Mouse (Mus musculus) midbrain, embryonic 11.5 days (tissue): ENCODE results near the gene Chil1. TPM values are rescaled to one million over a fixed set of nuclear protein-coding genes. Genes with fewer than 3 reads are reported as not detected.

Experiments used
- ATAC-seq: fragments of 200-750 bp; cut with Nextera tagmentation; 2 replicates; pipeline ENCODE4 v1.8.0; 2017; ENCODE audit warnings: moderate TSS enrichment, moderate library complexity; ENCODE audit not compliant: low FRiP score
- DNase-seq: peaks from one replicate; pipeline ENCODE4 v3.0.0; 2015; ENCODE audit warnings: low spot score; ENCODE audit errors: missing footprints
- H3K27ac ChIP-seq: fragments of 300-500 bp; sonication (generic); 2 replicates; pipeline ENCODE4 v1.5.1; 2014; ENCODE audit warnings: low read depth, low read length
- H3K27me3 ChIP-seq: fragments of 300-500 bp; sonication (generic); 2 replicates; pipeline ENCODE4 v1.6.1; 2014; ENCODE audit warnings: mild to moderate bottlenecking, low read length, moderate library complexity, mixed read lengths; ENCODE audit not compliant: control insufficient read depth, insufficient read depth
- H3K36me3 ChIP-seq: fragments of 300-500 bp; sonication (generic); 2 replicates; pipeline ENCODE4 v1.6.1; 2014; ENCODE audit warnings: mild to moderate bottlenecking, low read length, moderate library complexity, mixed read lengths; ENCODE audit not compliant: control insufficient read depth, insufficient read depth
- H3K4me1 ChIP-seq: fragments of 300-500 bp; sonication (generic); 2 replicates; pipeline ENCODE4 v1.6.1; 2014; ENCODE audit warnings: low read length; ENCODE audit not compliant: control insufficient read depth, insufficient read depth
- H3K4me2 ChIP-seq: fragments of 300-500 bp; sonication (generic); 2 replicates; pipeline ENCODE4 v1.6.1; 2014; ENCODE audit warnings: mild to moderate bottlenecking, moderate library complexity
- H3K4me3 ChIP-seq: fragments of 300-500 bp; sonication (generic); 2 replicates; pipeline ENCODE4 v1.5.1; 2014; ENCODE audit warnings: low read depth, low read length
- H3K9ac ChIP-seq: fragments of 300-500 bp; sonication (generic); 2 replicates; pipeline ENCODE4 v1.6.1; 2014; ENCODE audit warnings: low read length
- H3K9me3 ChIP-seq: fragments of 300-500 bp; sonication (generic); 2 replicates; pipeline ENCODE4 v1.6.1; 2016; ENCODE audit warnings: low read length; ENCODE audit not compliant: control insufficient read depth
- WGBS: fragments of 180-500 bp; shearing (Covaris S2); extraction: QIAGEN DNeasy Blood & Tissue Kit; methylation state at CpG from one replicate; pipeline ENCODE4 v1.1.7; 2014; 5-methylcytosine and 5-hydroxymethylcytosine counted together
- polyA plus RNA-seq: library from polyadenylated mRNA; unstranded; fragments of >200 nt; fragmentation: Nextera tagmentation; extraction: Ambion mirVana; gene quantifications from 2 replicates; pipeline ENCODE4 v1.2.1, GENCODE M21; 2014

The Chil1 gene
- polyA plus RNA-seq, 1 experiment from 2014 or later: 1.8 TPM

GRCm38 (mm10) chr1:134210179-134210755, 28.3 kb downstream of the Chil1 start:
- H3K4me2 ChIP-seq: no peak overlapping the region
- DNase-seq (no peak), ATAC-seq (no peak)
- no peaks in the 10 kb centered on the region for H3K36me3 ChIP-seq
- no peaks in the 10 kb centered on the region for H3K27me3 ChIP-seq
- H3K9me3 ChIP-seq: no peaks in the 10 kb centered on the region
- no peak overlapping the region for H3K9ac ChIP-seq
- 57% methylated on average over 6 of the region's 6 CpGs for WGBS
- no peaks in the 10 kb centered on the region for H3K4me1 ChIP-seq
- no peak overlapping the region for H3K27ac ChIP-seq
- no peak overlapping the region for H3K4me3 ChIP-seq

GRCm38 (mm10) chr1:134211043-134211442, 29.1 kb downstream of the Chil1 start:
- Histone ChIP-seq H3K36me3 (no peaks in the 10 kb centered on the region), H3K27me3 (no peaks in the 10 kb centered on the region), H3K9ac (no peak overlapping the region), H3K4me3 (no peak overlapping the region), H3K9me3 (no peaks in the 10 kb centered on the region), H3K4me2 (no peak overlapping the region), H3K27ac (no peak overlapping the region), H3K4me1 (peaks cover 6% of the 10 kb centered on the region)
- DNase-seq (no peak), ATAC-seq (no peak)
- 77% methylated on average over 6 of the region's 6 CpGs for WGBS

GRCm38 (mm10) chr1:134211631-134212030, 29.7 kb downstream of the Chil1 start:
- no peaks in the 10 kb centered on the region for H3K27me3 ChIP-seq
- no peak overlapping the region for H3K9ac ChIP-seq
- H3K4me1 ChIP-seq: peaks cover 9% of the 10 kb centered on the region
- H3K4me2 ChIP-seq: no peak overlapping the region
- DNase-seq (no peak), ATAC-seq (no peak)
- H3K4me3 ChIP-seq: no peak overlapping the region
- no peaks in the 10 kb centered on the region for H3K36me3 ChIP-seq
- H3K9me3 ChIP-seq: no peaks in the 10 kb centered on the region
- H3K27ac ChIP-seq: no peak overlapping the region
- 5% methylated on average over 2 of the region's 2 CpGs for WGBS

- Histone ChIP-seq H3K36me3 (no peaks in the 10 kb centered on the region), H3K4me2 (no peak overlapping the region), H3K4me3 (no peak overlapping the region), H3K9me3 (no peaks in the 10 kb centered on the region), H3K27me3 (no peaks in the 10 kb centered on the region), H3K27ac (no peak overlapping the region), H3K9ac (no peak overlapping the region), H3K4me1 (peaks cover 9% of the 10 kb centered on the region)
- 71% methylated on average over 6 of the region's 6 CpGs for WGBS
- DNase-seq (no peak), ATAC-seq (no peak)
These were observed 30.4 kb downstream of the Chil1 start for GRCm38 (mm10) chr1:134212351-134212750.

GRCm38 (mm10) chr1:134213405-134213804, 31.4 kb downstream of the Chil1 start:
- peaks cover 9% of the 10 kb centered on the region for H3K4me1 ChIP-seq
- H3K9ac ChIP-seq: no peak overlapping the region
- WGBS: 78% methylated on average over 7 of the region's 7 CpGs

GRCm38 (mm10) chr1:134215059-134215458, 33.1 kb downstream of the Chil1 start:
- 46% methylated on average over 7 of the region's 7 CpGs for WGBS

More at GRCm38 (mm10) chr1:134213405-134213804, 31.4 kb downstream of the Chil1 start:
- H3K9me3 ChIP-seq: no peaks in the 10 kb centered on the region
- H3K4me3 ChIP-seq: no peak overlapping the region
- no peaks in the 10 kb centered on the region for H3K36me3 ChIP-seq
- no peak overlapping the region for H3K27ac ChIP-seq
- DNase-seq (no peak), ATAC-seq (no peak)
- no peaks in the 10 kb centered on the region for H3K27me3 ChIP-seq
- H3K4me2 ChIP-seq: no peak overlapping the region

GRCm38 (mm10) chr1:134215751-134216628, 34.0 kb downstream of the Chil1 start:
- Histone ChIP-seq H3K36me3 (no peaks in the 10 kb centered on the region), H3K9ac (peak overlapping the region; percentile 46; the same call in 1 of the 2 replicates), H3K4me2 (0 out of 2 replicates have a peak overlapping the region, but pooled peaks have one; percentile 12), H3K27me3 (no peaks in the 10 kb centered on the region), H3K4me3 (no peak overlapping the region), H3K27ac (peak overlapping the region; percentile 11; the same call in 1 of the 2 replicates), H3K4me1 (peaks cover 9% of the 10 kb centered on the region), H3K9me3 (no peaks in the 10 kb centered on the region)
- WGBS: 15% methylated on average over 11 of the region's 11 CpGs
- ATAC-seq: peak; percentile 67; the same call in 1 of the 2 replicates
- peak; percentile 91 for DNase-seq

More at GRCm38 (mm10) chr1:134215059-134215458, 33.1 kb downstream of the Chil1 start:
- Histone ChIP-seq H3K4me1 (peaks cover 9% of the 10 kb centered on the region), H3K9ac (no peak overlapping the region), H3K9me3 (no peaks in the 10 kb centered on the region), H3K36me3 (no peaks in the 10 kb centered on the region), H3K4me3 (no peak overlapping the region), H3K27me3 (no peaks in the 10 kb centered on the region), H3K4me2 (no peak overlapping the region), H3K27ac (no peak overlapping the region)
- DNase-seq: peak; percentile 77
- ATAC-seq: no peak

GRCm38 (mm10) chr1:134216629-134216971, 34.6 kb downstream of the Chil1 start:
- no peak overlapping the region for H3K27ac ChIP-seq
- H3K9ac ChIP-seq: no peak overlapping the region
- 86% methylated on average over 2 of the region's 2 CpGs for WGBS
- no peak overlapping the region for H3K4me2 ChIP-seq
- H3K4me1 ChIP-seq: peaks cover 9% of the 10 kb centered on the region
- no peaks in the 10 kb centered on the region for H3K9me3 ChIP-seq
- no peak overlapping the region for H3K4me3 ChIP-seq
- DNase-seq: no peak
- no peaks in the 10 kb centered on the region for H3K36me3 ChIP-seq
- no peak; the same call in 1 of the 2 replicates for ATAC-seq
- no peaks in the 10 kb centered on the region for H3K27me3 ChIP-seq

- H3K4me1 ChIP-seq: peaks cover 9% of the 10 kb centered on the region
- ATAC-seq: no peak
- 73% methylated on average over 12 of the region's 12 CpGs for WGBS
- H3K9me3 ChIP-seq: no peaks in the 10 kb centered on the region
- H3K36me3 ChIP-seq: no peaks in the 10 kb centered on the region
- H3K27me3 ChIP-seq: no peaks in the 10 kb centered on the region
- no peak overlapping the region for H3K9ac ChIP-seq
- H3K4me3 ChIP-seq: no peak overlapping the region
- H3K4me2 ChIP-seq: no peak overlapping the region
- H3K27ac ChIP-seq: no peak overlapping the region
- DNase-seq: no peak
These were observed 35.1 kb downstream of the Chil1 start for GRCm38 (mm10) chr1:134217028-134217481.
